Mouse (Mus musculus): ENCODE data around the gene Gm10662. TPM values are rescaled to one million over a fixed set of nuclear protein-coding genes. Genes with fewer than 3 reads are reported as not detected.
"Not testable (repeated sequence)": the region's sequence is repeated elsewhere in the genome, so short reads cannot be mapped to it uniquely, and the experiment has no call there.

Gene Gm10662
- total RNA-seq (2017) = not detected in 2 replicates

DNA sequence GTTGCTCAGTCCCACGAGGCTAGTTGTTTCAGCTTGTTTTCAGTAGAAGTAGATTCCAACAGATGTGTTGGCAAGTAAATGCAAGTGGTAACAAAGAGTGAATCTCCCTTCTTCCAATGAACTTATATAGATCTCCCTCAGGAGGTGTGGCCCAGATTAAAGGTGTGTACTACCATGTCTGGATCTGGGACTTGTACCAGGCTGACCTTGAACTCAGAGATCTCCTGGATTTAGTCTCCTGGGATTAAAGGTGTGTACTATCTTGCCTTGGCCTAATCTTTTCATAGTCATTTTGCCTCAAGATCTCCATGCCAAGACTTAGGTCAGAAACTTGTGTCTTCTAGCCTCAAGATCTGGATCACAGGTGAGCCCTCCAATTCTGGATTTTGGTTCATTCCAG is at the start of gene Gm10662:
Gm10662 (minus strand) TSS at position 101 of the 400 bp plus-strand sequence.
- ATAC-seq (replicated peaks; ENCODE audit: low read depth, poor library complexity, severe bottlenecking) = not testable (repeated sequence)

DNA sequence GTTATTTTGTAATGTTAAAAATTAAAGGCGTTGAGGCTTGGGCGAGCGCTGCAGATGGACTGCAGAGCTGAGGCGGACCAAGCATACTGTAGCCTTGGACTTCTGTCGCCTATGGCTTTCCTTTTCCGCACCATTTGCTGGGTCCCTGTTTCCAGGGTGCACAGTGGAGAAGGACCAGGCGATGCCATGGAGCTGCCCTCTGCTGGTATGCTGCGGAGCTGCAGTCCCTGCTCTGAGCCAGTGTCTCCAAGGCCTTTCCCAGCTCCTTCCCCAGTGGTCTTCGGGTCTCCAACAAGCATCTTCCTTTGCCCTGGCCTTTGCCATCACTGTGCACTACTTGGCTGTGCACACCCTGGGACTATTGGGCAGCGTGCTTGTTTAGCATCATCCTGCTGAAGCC is 19.2 kb upstream of the Gm10662 start:
- not testable (repeated sequence) for ATAC-seq (replicated peaks; ENCODE audit: low read depth, poor library complexity, severe bottlenecking)

Other genes with a start within 250 kb of the Gm10662 start
- not detected in 2 replicates for gene Gm4214, start 159.8 kb downstream of the Gm10662 start, total RNA-seq (2017)
- not detected in 2 replicates for gene Gm4216, start 124.6 kb downstream of the Gm10662 start, total RNA-seq (2017)
- not detected in 2 replicates for gene Vmn1r163, start 88.9 kb downstream of the Gm10662 start, total RNA-seq (2017)
- not detected in 2 replicates for gene Gm8720, start 77.0 kb downstream of the Gm10662 start, total RNA-seq (2017)
- gene Vmn1r165, start 72.9 kb upstream of the Gm10662 start, total RNA-seq (2017) = not detected in 2 replicates
- gene Vmn1r166, start 107.2 kb upstream of the Gm10662 start, total RNA-seq (2017) = not detected in 2 replicates
- gene Gm6902, start 134.4 kb upstream of the Gm10662 start, total RNA-seq (2017) = not detected in 2 replicates
- not detected in 2 replicates for gene Nlrp4e, start 156.7 kb upstream of the Gm10662 start, total RNA-seq (2017)
- not detected in 2 replicates for gene Nlrp5, start 241.4 kb upstream of the Gm10662 start, total RNA-seq (2017)